In the genomic region with DNA sequence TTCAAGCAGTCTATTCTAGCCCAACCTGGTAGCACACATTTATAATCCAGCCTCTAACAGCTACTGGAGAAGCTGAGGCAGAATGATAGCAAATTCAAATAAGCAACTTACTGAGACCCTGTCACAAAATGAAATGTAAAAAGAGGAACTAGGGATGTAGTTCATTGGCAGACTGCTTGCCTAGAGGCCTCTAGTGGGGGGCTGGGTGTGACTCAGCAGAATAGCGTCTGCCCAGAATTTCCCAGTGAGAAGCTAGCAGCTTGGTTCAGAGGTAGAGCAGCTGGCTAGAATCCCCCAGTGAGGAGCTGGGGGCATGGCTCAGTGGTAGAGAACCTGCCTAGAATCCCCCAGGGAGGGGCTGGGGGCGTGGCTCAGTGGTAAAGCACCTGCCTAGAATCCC, we compare ENCODE assay signal across 14 mouse cellular contexts.
DNase-seq lines count a peak whose midpoint lies in the region; TF ChIP-seq lines count a peak whose summit lies in the region.
"Had no signal": no experiment of that assay in that cellular context is flagged by ENCODE, and none has a peak within 500 bp of the region (broad histone marks: within the 10 kb centered on the region; RNA-seq: fewer than 3 reads in every experiment).

No protein-coding gene starts in this region.

- no peaks in the 10 kb centered on the region for H3K36me3 ChIP-seq in CH12.LX (replicated peaks in 1 of 2; ENCODE audit: control insufficient read depth in 1 of 2, insufficient read depth in 1 of 2, low read length in 1 of 2)
- H3K36me3 ChIP-seq: lung, embryonic 15.5 days had no signal

- H3K79me2 ChIP-seq in CH12.LX (replicated peaks; ENCODE audit: control insufficient read depth, extremely low read depth, insufficient read depth, poor library complexity, severe bottlenecking), result no peaks in the 10 kb centered on the region

- no peak for TF ChIP-seq POLR2A in CH12.LX (IDR thresholded peaks at IDR 0.05; ENCODE audit: low read depth, low read length)

- in situ Hi-C loops in CH12.LX (cut with MboI; ENCODE audit: low pct_ligation_motif_present, low pct_unique_long_range_greater_than_20kb, low sequenced_read_pairs), result no loop called here

- intact Hi-C loops in heart, postnatal 10 days (cut with DNase I), result no loop called here

- TF ChIP-seq EP300 in CH12.LX (IDR thresholded peaks at IDR 0.05; ENCODE audit: low read length), result no peak

- no peaks in the 10 kb centered on the region for H3K4me1 ChIP-seq in CH12.LX (ENCODE audit: control insufficient read depth in 1 of 2, insufficient read depth in 2 of 2)
- H3K4me1 ChIP-seq: lung, embryonic 15.5 days; megakaryocyte, embryonic 14.5 days had no signal

- no peak overlapping the region for H3K4me3 ChIP-seq in CH12.LX (replicated peaks in 1 of 3; ENCODE audit: low read depth in 2 of 3, low read length in 2 of 3, poor library complexity in 1 of 3)
- H3K4me3 ChIP-seq: erythroblast, embryonic 14.5 days; lung, embryonic 15.5 days; megakaryocyte, embryonic 14.5 days; myocyte had no signal

- no peak overlapping the region for H3K4me2 ChIP-seq in CH12.LX (ENCODE audit: insufficient read depth, low read depth, poor library complexity, severe bottlenecking)
- H3K4me2 ChIP-seq: lung, embryonic 15.5 days had no signal

- H3K27me3 ChIP-seq in CH12.LX (replicated peaks), result no peaks in the 10 kb centered on the region
- H3K27me3 ChIP-seq: lung, embryonic 15.5 days; megakaryocyte, embryonic 14.5 days had no signal

- no peak for TF ChIP-seq CTCF in CH12.LX (conservative IDR thresholded peaks at IDR 0.05 in 1 of 2, IDR thresholded peaks at IDR 0.05 in 1 of 2; ENCODE audit: low read depth in 2 of 2, low read length in 2 of 2)

- dilution Hi-C loops in CH12.LX (cut with MboI; ENCODE audit: extremely low pct_ligation_motif_present, extremely low pct_unique_long_range_greater_than_20kb, low sequenced_read_pairs), result no loop called here

- no peak overlapping the region for H3K27ac ChIP-seq in CH12.LX (ENCODE audit: insufficient read depth, low read depth)
- H3K27ac ChIP-seq: lung, embryonic 15.5 days had no signal

- no peak for TF ChIP-seq RAD21 in CH12.LX (IDR thresholded peaks at IDR 0.05; ENCODE audit: low read depth, low read length)

- DNase-seq in layer of hippocampus, adult 11-12 months (ENCODE audit: low spot score), result peak; percentile 17
- no peak for DNase-seq in layer of hippocampus, adult 9-10 months (ENCODE audit: low spot score)
- DNase-seq in CH12.LX (ENCODE audit: extremely low read depth) (peak; percentile 2), R1 (ENCODE audit: low read depth, low spot score) (peak; percentile 64)
- DNase-seq in layer of hippocampus, postnatal 10 days (ENCODE audit: low spot score in 2 of 2), result peak; percentile 22 to 32
- no peak for DNase-seq in spleen, postnatal 4 days (ENCODE audit: low spot score in 2 of 2)
- no peak for DNase-seq in heart, postnatal 10 days
- DNase-seq: adrenal gland, postnatal 25 days; cerebellum, adult 18-20 months; kidney, postnatal 4 days had no signal

- peaks cover 41% of the 10 kb centered on the region for H3K9me3 ChIP-seq in CH12.LX (replicated peaks; ENCODE audit: low read length)
- H3K9me3 ChIP-seq: lung, embryonic 15.5 days had no signal

- no peak overlapping the region for H3K9ac ChIP-seq in CH12.LX (ENCODE audit: insufficient read depth, low read depth)
- H3K9ac ChIP-seq: lung, embryonic 15.5 days had no signal

TF ChIP-seq in CH12.LX, 34 proteins besides CTCF, POLR2A, EP300 and RAD21:
- TF ChIP-seq JUND (conservative IDR thresholded peaks at IDR 0.05; ENCODE audit: low read depth, low read length), result no peak
- no peak for TF ChIP-seq HCFC1 (IDR thresholded peaks at IDR 0.05; ENCODE audit: low read depth, low read length)
- TF ChIP-seq ZMIZ1 (IDR thresholded peaks at IDR 0.05; ENCODE audit: low read depth, low read length), result no peak
- no peak for TF ChIP-seq MAZ (IDR thresholded peaks at IDR 0.05; ENCODE audit: low read depth, low read length)
TF ChIP-seq in CH12.LX: peak in this region for 0.

Comparison
In these comparisons a context has a peak if more than half of its experiments do, and no peak if none do; other contexts are left out.
1. DNase-seq: peak in layer of hippocampus, adult 11-12 months (single experiment), CH12.LX (single experiment), R1 (single experiment) and layer of hippocampus, postnatal 10 days (2 of 2); none in layer of hippocampus, adult 9-10 months (single experiment), spleen, postnatal 4 days (0 of 2) and heart, postnatal 10 days (0 of 2).